Mouse (Mus musculus): ENCODE data around the gene H2al1c. TPM values are rescaled to one million over a fixed set of nuclear protein-coding genes. Genes with fewer than 3 reads are reported as not detected.
"Not testable (repeated sequence)": the region's sequence is repeated elsewhere in the genome, so short reads cannot be mapped to it uniquely, and the experiment has no call there.

H2al1c gene
- polyA plus RNA-seq, 1 experiment from 2014 or later: not detected

DNA sequence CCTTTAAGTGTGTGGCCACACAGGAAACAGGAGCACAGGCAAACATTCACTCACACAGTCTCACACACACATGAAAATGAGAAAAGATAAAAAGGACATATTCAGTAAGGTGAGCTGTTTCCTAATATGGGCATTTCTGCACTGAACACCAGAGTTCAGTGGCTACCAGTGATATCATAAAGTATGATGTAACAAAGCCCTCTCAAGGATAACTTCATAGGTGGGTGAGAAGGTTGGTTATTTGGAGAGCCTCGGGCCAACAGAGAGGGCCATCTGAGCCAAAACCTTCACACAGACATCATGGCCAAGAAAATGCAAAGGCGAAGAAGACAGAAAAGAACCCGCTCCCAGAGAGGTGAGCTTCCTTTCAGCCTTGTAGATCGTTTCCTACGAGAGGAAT, 18.9 kb downstream of the H2al1c start, which contains the start of gene H2al1i:
H2al1i (plus strand) TSS at position 301 of the 400 bp plus-strand sequence.
- not testable (repeated sequence) for H3K9ac ChIP-seq (ENCODE audit: low read depth, low read length); H3K27ac ChIP-seq; ATAC-seq (replicated peaks; ENCODE audit: low FRiP score, low read depth); H3K36me3 ChIP-seq (ENCODE audit: insufficient read depth, low read length); DNase-seq (ENCODE audit: low spot score); H3K4me1 ChIP-seq (replicated peaks; ENCODE audit: insufficient read depth, low read length); H3K9me3 ChIP-seq (replicated peaks; ENCODE audit: low read length); H3K27me3 ChIP-seq (ENCODE audit: insufficient read depth, low read length); H3K4me3 ChIP-seq (replicated peaks; ENCODE audit: low read depth, low read length); H3K4me2 ChIP-seq (ENCODE audit: low read length)
- 100% methylated on average over 3 of the region's 5 CpGs for WGBS

DNA sequence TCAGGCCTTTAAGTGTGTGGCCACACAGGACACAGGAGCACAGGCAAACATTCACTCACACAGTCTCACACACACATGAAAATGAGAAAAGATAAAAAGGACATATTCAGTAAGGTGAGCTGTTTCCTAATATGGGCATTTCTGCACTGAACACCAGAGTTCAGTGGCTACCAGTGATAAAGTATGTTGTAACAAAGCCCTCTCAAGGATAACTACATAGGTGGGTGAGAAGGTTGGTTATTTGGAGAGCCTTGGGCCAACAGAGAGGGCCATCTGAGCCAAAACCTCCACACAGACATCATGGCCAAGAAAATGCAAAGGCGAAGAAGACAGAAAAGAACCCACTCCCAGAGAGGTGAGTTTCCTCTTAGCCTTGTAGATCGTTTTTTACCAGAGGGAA, 22.1 kb downstream of the H2al1c start, which contains the start of gene H2al1j:
H2al1j (plus strand) TSS at position 301 of the 400 bp plus-strand sequence.
- H3K9ac ChIP-seq (ENCODE audit: low read depth, low read length); ATAC-seq (replicated peaks; ENCODE audit: low FRiP score, low read depth); H3K36me3 ChIP-seq (ENCODE audit: insufficient read depth, low read length); H3K4me1 ChIP-seq (replicated peaks; ENCODE audit: insufficient read depth, low read length); DNase-seq (ENCODE audit: low spot score); H3K9me3 ChIP-seq (replicated peaks; ENCODE audit: low read length); H3K4me3 ChIP-seq (replicated peaks; ENCODE audit: low read depth, low read length); H3K27me3 ChIP-seq (ENCODE audit: insufficient read depth, low read length); H3K27ac ChIP-seq; H3K4me2 ChIP-seq (ENCODE audit: low read length): not testable (repeated sequence)
- 96% methylated on average over 2 of the region's 2 CpGs for WGBS

DNA sequence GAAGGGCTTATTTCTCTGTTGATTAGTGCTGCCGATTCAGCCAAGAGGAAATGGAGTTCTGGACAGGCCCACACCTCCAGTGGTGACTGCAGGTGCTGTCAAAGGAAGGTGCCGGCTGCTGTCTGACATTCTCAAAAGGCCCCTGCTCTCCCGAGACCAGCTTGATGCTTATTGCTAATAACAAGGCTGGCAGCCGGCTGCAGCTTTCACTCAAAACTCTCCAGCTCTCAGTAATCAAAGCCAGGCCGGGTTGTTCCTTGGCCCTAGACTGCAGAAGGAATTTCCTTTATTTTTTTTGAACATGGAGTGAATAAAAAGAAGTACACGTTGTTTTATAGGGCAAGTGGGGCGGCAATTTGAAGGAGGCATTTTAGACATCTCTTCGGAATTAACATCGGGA, 40.3 kb downstream of the H2al1c start:
- Histone ChIP-seq H3K9ac (ENCODE audit: low read depth, low read length) (no peak overlapping the region), H3K9me3 (replicated peaks; ENCODE audit: low read length) (no peaks in the 10 kb centered on the region), H3K27ac (no peak overlapping the region), H3K4me2 (ENCODE audit: low read length) (no peak overlapping the region), H3K36me3 (ENCODE audit: insufficient read depth, low read length) (no peaks in the 10 kb centered on the region), H3K27me3 (ENCODE audit: insufficient read depth, low read length) (no peaks in the 10 kb centered on the region), H3K4me3 (replicated peaks; ENCODE audit: low read depth, low read length) (no peak overlapping the region), H3K4me1 (replicated peaks; ENCODE audit: insufficient read depth, low read length) (no peaks in the 10 kb centered on the region)
- 76% methylated on average over 9 of the region's 9 CpGs for WGBS
- ATAC-seq (replicated peaks; ENCODE audit: low FRiP score, low read depth) (no peak), DNase-seq (ENCODE audit: low spot score) (no peak)
- no peak for TF ChIP-seq CTCF (IDR thresholded peaks at IDR 0.05; ENCODE audit: low read depth)

DNA sequence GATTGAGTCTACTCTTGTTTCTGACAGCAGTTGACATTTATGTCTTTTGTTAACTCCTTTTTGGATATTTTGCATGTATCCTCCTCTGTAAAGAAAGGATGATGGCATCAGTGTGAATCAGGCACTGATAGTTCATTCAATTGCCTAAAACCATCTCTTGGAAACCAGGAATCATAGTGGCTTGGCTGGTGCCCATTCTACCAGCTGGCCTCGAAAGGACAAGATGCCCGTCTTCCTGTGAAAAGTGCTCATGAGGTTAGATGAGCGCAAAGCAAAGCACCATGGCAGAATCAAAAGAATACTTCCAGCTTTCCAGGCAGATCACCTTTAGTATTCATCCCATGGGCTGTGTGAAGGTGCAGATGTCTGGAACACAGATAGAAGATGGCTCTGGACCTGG, 41.3 kb downstream of the H2al1c start:
- H3K4me3 ChIP-seq (replicated peaks; ENCODE audit: low read depth, low read length): no peak overlapping the region
- no peak overlapping the region for H3K27ac ChIP-seq
- 92% methylated on average over 3 of the region's 3 CpGs for WGBS
- H3K36me3 ChIP-seq (ENCODE audit: insufficient read depth, low read length): no peaks in the 10 kb centered on the region
- no peaks in the 10 kb centered on the region for H3K9me3 ChIP-seq (replicated peaks; ENCODE audit: low read length)
- H3K27me3 ChIP-seq (ENCODE audit: insufficient read depth, low read length): no peaks in the 10 kb centered on the region
- no peak overlapping the region for H3K4me2 ChIP-seq (ENCODE audit: low read length)
- no peak overlapping the region for H3K9ac ChIP-seq (ENCODE audit: low read depth, low read length)
- no peak for TF ChIP-seq CTCF (IDR thresholded peaks at IDR 0.05; ENCODE audit: low read depth)
- H3K4me1 ChIP-seq (replicated peaks; ENCODE audit: insufficient read depth, low read length): no peaks in the 10 kb centered on the region
- DNase-seq (ENCODE audit: low spot score): no peak
- ATAC-seq (replicated peaks; ENCODE audit: low FRiP score, low read depth): no peak

Other genes starting within 250 kb of the H2al1c start
- gene H2al1a, start 6.4 kb upstream of the H2al1c start, polyA plus RNA-seq (2015; fragmentation: Nextera tagmentation; extraction: Ambion mirVana): not detected in 2 replicates
- gene H2al1b, start 3.2 kb upstream of the H2al1c start, polyA plus RNA-seq (2015; fragmentation: Nextera tagmentation; extraction: Ambion mirVana): not detected in 2 replicates
- not detected in 2 replicates for gene H2al1d, start 3.2 kb downstream of the H2al1c start, polyA plus RNA-seq (2015; fragmentation: Nextera tagmentation; extraction: Ambion mirVana)
- not detected in 2 replicates for gene H2al1e, start 6.3 kb downstream of the H2al1c start, polyA plus RNA-seq (2015; fragmentation: Nextera tagmentation; extraction: Ambion mirVana)
- gene H2al1f, start 9.5 kb downstream of the H2al1c start, polyA plus RNA-seq (2015; fragmentation: Nextera tagmentation; extraction: Ambion mirVana): not detected in 2 replicates
- not detected in 2 replicates for gene H2al1g, start 12.6 kb downstream of the H2al1c start, polyA plus RNA-seq (2015; fragmentation: Nextera tagmentation; extraction: Ambion mirVana)
- not detected in 2 replicates for gene H2al1h, start 15.8 kb downstream of the H2al1c start, polyA plus RNA-seq (2015; fragmentation: Nextera tagmentation; extraction: Ambion mirVana)
- gene H2al1i, start 19.0 kb downstream of the H2al1c start, polyA plus RNA-seq (2015; fragmentation: Nextera tagmentation; extraction: Ambion mirVana): not detected in 2 replicates
- gene H2al1j, start 22.2 kb downstream of the H2al1c start, polyA plus RNA-seq (2015; fragmentation: Nextera tagmentation; extraction: Ambion mirVana): not detected in 2 replicates

Data from kidney, postnatal 0 days (tissue).